Mouse (Mus musculus) cerebellum, adult 2 months (tissue): ENCODE measurements around the gene Gpr182.

Experiments
- CTCF ChIP-seq: fragments of 200-500 bp; IDR thresholded peaks from 2 replicates; pipeline ENCODE4 v1.5.1; 2011; ENCODE audit warnings: low read depth, mild to moderate bottlenecking, control low read depth, low read length, moderate library complexity, borderline replicate concordance; ENCODE audit not compliant: insufficient read depth
- POLR2A ChIP-seq: fragments of 200-500 bp; IDR thresholded peaks from 2 replicates; pipeline ENCODE4 v1.6.1; 2011; ENCODE audit warnings: low read length, control low read depth, borderline replicate concordance; ENCODE audit not compliant: insufficient read depth

- TF ChIP-seq POLR2A (no peak), CTCF (no peak)
Observed at GRCm38 (mm10) chr10:127731397-127731796, 20.1 kb downstream of the Gpr182 start.
